Mouse (Mus musculus) ES-E14 (cell line): ENCODE measurements around the gene Tctn3. TPM values are rescaled to one million over a fixed set of nuclear protein-coding genes. Genes with fewer than 3 reads are reported as not detected.

Experiments used
- DNase-seq: peaks from one replicate; pipeline ENCODE4 v3.0.0-alpha.2; 2013; ENCODE audit warnings: low read depth, low spot score
- H3K27ac ChIP-seq: 2 replicates; pipeline ENCODE4 v1.5.1; 2012; ENCODE audit warnings: low read depth, mild to moderate bottlenecking, low read length, moderate library complexity, mixed read lengths; ENCODE audit not compliant: poor library complexity, insufficient read depth, severe bottlenecking
- H3K36me3 ChIP-seq: 2 replicates; pipeline ENCODE4 v1.6.1; 2012; ENCODE audit warnings: mild to moderate bottlenecking, low read length, moderate library complexity, mixed read lengths; ENCODE audit not compliant: control insufficient read depth, poor library complexity, insufficient read depth, severe bottlenecking
- H3K4me1 ChIP-seq, 2 experiments: fragments of 150-350 bp in 1 of 2; sonication (generic) in 1 of 2; 2 replicates each; pipeline ENCODE4 v1.6.1; 2012; ENCODE audit warnings: low read length in 2 of 2, mild to moderate bottlenecking in 1 of 2, mixed read lengths in 1 of 2; ENCODE audit not compliant: control insufficient read depth in 2 of 2, insufficient read depth in 2 of 2, poor library complexity in 1 of 2
- H3K4me3 ChIP-seq, 2 experiments: fragments of 150-350 bp in 1 of 2; sonication (generic) in 1 of 2; 2 replicates each; pipeline ENCODE4 v1.5.1; 2012; ENCODE audit warnings: low read length in 2 of 2, low read depth in 1 of 2, mild to moderate bottlenecking in 1 of 2, mixed read lengths in 1 of 2; ENCODE audit not compliant: insufficient read depth in 1 of 2, poor library complexity in 1 of 2, severe bottlenecking in 1 of 2
- H3K9ac ChIP-seq: 2 replicates; pipeline ENCODE4 v1.6.1; 2012; ENCODE audit warnings: low read depth, mild to moderate bottlenecking, low read length, mixed read lengths; ENCODE audit not compliant: poor library complexity, insufficient read depth, severe bottlenecking
- H3K9me3 ChIP-seq: fragments of 150-350 bp; sonication (generic); 2 replicates; pipeline ENCODE4 v1.6.1; 2012; ENCODE audit warnings: low read depth, mild to moderate bottlenecking, low read length; ENCODE audit not compliant: control insufficient read depth, insufficient read depth
- CHD2 ChIP-seq: IDR thresholded peaks from 2 replicates; pipeline ENCODE4 v1.6.1; 2014; ENCODE audit warnings: mild to moderate bottlenecking, low read depth, low read length, inconsistent platforms
- HCFC1 ChIP-seq: IDR thresholded peaks from 2 replicates; pipeline ENCODE4 v1.6.1; 2012; ENCODE audit warnings: low read length, inconsistent platforms, borderline replicate concordance; ENCODE audit not compliant: insufficient read depth
- MAFK ChIP-seq: IDR thresholded peaks from 2 replicates; pipeline ENCODE4 v1.6.1; 2014; ENCODE audit warnings: mild to moderate bottlenecking, low read depth, low read length, inconsistent platforms; ENCODE audit not compliant: insufficient read depth
- ZC3H11A ChIP-seq: IDR thresholded peaks from 2 replicates; pipeline ENCODE4 v1.6.1; 2012; ENCODE audit warnings: low read depth, mild to moderate bottlenecking, inconsistent platforms, low read length, borderline replicate concordance
- ZNF384 ChIP-seq: IDR thresholded peaks from 2 replicates; pipeline ENCODE4 v1.6.1; 2012; ENCODE audit warnings: low read depth, low read length, inconsistent platforms
- in situ Hi-C, 2 experiments: fragments of 600-800 bp; cut with MboI; formaldehyde crosslinking; loops; one replicate each; pipeline ENCODE4 v1.15.1; 2025; ENCODE audit warnings: low sequenced_read_pairs in 2 of 2, inconsistent platforms in 1 of 2; ENCODE audit not compliant: unreplicated experiment in 2 of 2
- total RNA-seq: library from RNA; depleted of rRNA; stranded (reverse); fragments of 300-350 nt; gene quantifications from 2 replicates; pipeline ENCODE4 v1.2.3, GENCODE M21; 2012

Gene Tctn3
- total RNA-seq, 1 experiment, result 8.8 TPM

DNA sequence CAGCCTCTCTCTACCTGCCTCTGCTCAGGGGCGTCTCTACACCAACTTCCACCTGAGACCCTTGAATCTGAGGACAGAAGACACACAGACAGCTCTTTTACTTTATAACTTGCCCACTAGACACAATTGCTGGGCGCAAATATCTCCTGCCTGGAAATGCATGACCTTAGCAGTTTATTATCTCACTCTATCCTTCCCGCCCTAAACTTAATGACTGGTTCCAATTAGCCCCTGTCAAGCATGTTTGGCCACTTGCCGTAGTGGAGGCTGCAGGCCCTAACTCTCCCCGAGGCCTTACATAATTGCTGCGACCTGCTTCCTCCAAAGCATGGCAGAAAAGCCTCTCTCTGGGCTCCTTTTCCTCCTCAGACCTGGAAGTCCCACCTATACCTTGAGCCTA, 34.3 kb upstream of the Tctn3 start:
- Histone ChIP-seq H3K9ac (no peak overlapping the region), H3K9me3 (no peaks in the 10 kb centered on the region), H3K4me1 (no peaks in the 10 kb centered on the region), H3K27ac (no peak overlapping the region), H3K36me3 (no peaks in the 10 kb centered on the region), H3K4me3 (no peak overlapping the region)
- no peak for DNase-seq
- no peak for TF ChIP-seq CHD2
- TF ChIP-seq MAFK, result no peak
- TF ChIP-seq HCFC1, result no peak
- TF ChIP-seq ZNF384, result no peak
- TF ChIP-seq ZC3H11A, result no peak
- in situ Hi-C loops, result no loop called here

DNA sequence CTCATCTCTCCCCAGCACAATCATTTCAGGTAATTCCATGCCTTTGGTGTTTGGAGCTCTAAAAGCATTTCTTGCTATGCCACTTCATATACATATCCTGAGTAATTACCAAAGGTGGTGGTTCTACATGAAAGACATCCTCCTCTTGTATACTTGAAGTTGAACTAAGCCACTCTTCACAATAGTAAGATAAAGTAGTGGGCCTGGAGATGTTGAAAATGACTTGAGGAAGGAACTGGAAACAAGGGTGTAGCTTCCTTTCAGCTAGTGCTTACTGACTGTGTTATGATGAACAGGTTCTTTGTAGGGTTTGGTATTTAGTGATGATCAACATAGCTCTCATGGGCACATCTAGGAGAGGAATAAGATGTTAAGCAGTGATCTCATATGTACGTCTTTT, 31.8 kb upstream of the Tctn3 start:
- in situ Hi-C loops, result no loop called here
- no peaks in the 10 kb centered on the region for H3K36me3 ChIP-seq
- no peak overlapping the region for H3K9ac ChIP-seq
- peaks cover 0 to 3% of the 10 kb centered on the region in 2 experiments; a peak in 1 of 4 replicates for H3K4me1 ChIP-seq
- no peak for DNase-seq
- no peaks in the 10 kb centered on the region for H3K9me3 ChIP-seq
- H3K4me3 ChIP-seq, result no peak overlapping the region
- no peak overlapping the region for H3K27ac ChIP-seq
- TF ChIP-seq CHD2 (no peak), ZNF384 (no peak), MAFK (no peak), ZC3H11A (no peak), HCFC1 (no peak)

DNA sequence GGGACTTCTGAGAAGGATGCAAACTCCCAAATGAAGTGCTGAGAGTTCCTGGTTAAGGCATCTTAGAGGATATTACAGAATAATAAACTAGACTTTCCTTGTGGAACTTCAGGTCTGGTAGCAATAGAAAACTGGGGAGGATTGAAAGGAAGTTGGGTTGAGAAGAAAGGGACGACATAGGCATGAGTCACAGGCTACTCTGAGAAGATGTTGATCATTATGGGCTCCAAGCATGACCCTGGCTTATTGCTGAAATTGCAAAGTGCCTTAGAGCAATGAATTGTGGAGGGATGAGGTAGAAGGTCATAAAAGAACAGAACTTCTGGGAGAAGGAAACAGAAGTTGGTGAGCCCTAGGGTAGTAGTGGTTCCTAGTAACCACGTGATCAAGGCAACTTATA, 28.8 kb upstream of the Tctn3 start:
- Histone ChIP-seq H3K4me3 (no peak overlapping the region), H3K4me1 (peaks cover 0 to 8% of the 10 kb centered on the region in 2 experiments; a peak in 1 of 4 replicates), H3K36me3 (no peaks in the 10 kb centered on the region), H3K27ac (no peak overlapping the region), H3K9ac (no peak overlapping the region), H3K9me3 (no peaks in the 10 kb centered on the region)
- in situ Hi-C loops, result no loop called here
- no peak for DNase-seq
- TF ChIP-seq ZNF384 (no peak), HCFC1 (no peak), CHD2 (no peak), MAFK (no peak), ZC3H11A (no peak)

DNA sequence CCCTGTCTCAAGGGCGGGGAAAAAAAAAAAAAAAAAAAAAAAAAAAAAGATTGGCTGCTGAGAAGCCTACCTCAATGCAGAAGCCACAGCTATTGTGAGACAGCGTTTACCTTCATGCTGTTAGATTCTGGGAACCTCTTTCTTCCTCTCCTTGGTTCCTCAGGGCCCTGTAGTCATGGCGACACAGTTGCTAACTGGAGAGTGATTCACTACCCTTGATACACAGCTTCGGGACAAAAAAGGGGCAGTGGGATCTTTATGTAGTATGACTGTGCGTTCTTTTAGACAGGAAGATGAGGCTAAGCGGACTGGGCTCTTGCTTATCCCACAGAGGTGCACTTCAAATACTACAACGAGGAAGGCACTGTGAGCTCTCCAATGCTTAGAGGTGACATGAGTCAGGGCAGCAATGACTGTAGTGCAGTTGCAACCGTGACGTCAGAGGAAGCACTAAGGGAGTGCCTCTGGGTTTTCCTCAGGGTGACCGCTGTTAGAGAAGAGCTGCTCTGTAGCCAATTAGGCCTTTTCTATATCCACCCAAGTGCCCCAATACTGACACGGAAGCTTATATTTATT, 27.8 kb upstream of the Tctn3 start:
- TF ChIP-seq MAFK (no peak), ZC3H11A (no peak), ZNF384 (no peak), CHD2 (no peak), HCFC1 (no peak)
- no peak for DNase-seq
- H3K9ac ChIP-seq, result no peak overlapping the region
- no peak overlapping the region for H3K4me3 ChIP-seq
- no peak overlapping the region for H3K27ac ChIP-seq
- H3K36me3 ChIP-seq, result no peaks in the 10 kb centered on the region
- in situ Hi-C loops, result no loop called here
- no peaks in the 10 kb centered on the region for H3K9me3 ChIP-seq
- H3K4me1 ChIP-seq, result peaks cover 0 to 8% of the 10 kb centered on the region in 2 experiments; a peak in 1 of 4 replicates

DNA sequence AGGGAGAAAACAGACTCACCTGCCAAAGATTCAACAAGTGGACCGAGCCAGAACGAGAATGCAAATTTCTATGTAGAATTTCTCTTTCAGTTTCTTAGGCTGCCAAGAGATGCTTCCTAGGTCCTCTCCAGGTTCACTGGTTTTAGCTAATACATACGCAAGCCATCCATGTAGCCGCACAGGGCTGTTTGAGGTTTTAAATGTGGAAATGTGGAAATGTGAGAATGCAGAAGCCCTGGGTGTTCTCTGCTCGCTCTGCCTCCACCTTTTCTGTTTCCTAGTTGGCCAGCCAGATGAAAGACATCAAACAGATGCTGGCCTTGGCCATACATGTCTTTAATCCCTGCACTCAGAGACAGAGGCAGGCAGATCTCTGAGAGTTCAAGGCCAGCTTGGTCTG, 26.5 kb upstream of the Tctn3 start:
- Histone ChIP-seq H3K9me3 (no peaks in the 10 kb centered on the region), H3K4me3 (no peak overlapping the region), H3K4me1 (peaks cover 0 to 8% of the 10 kb centered on the region in 2 experiments; a peak in 1 of 4 replicates), H3K36me3 (no peaks in the 10 kb centered on the region), H3K9ac (no peak overlapping the region), H3K27ac (no peak overlapping the region)
- DNase-seq, result no peak
- no peak for TF ChIP-seq ZC3H11A
- TF ChIP-seq ZNF384, result no peak
- in situ Hi-C loops, result no loop called here
